Mouse (Mus musculus) hindbrain, embryonic 16.5 days (tissue): Measurements from ENCODE around the gene Prpf8. TPM values are rescaled to one million over a fixed set of nuclear protein-coding genes. Genes with fewer than 3 reads are reported as not detected.

Experiments
- ATAC-seq: fragments of 200-750 bp; cut with Nextera tagmentation; 2 replicates; pipeline ENCODE4 v1.8.0; 2017; ENCODE audit warnings: moderate TSS enrichment, moderate library complexity
- H3K27ac ChIP-seq: fragments of 300-500 bp; sonication (generic); 2 replicates; pipeline ENCODE4 v1.5.1; 2014; ENCODE audit warnings: low read depth, mild to moderate bottlenecking, control low read depth, low read length, moderate library complexity
- H3K27me3 ChIP-seq: fragments of 300-500 bp; sonication (generic); replicated peaks from 2 replicates; pipeline ENCODE4 v1.6.1; 2014; ENCODE audit warnings: low read length; ENCODE audit not compliant: control insufficient read depth, insufficient read depth
- H3K36me3 ChIP-seq: fragments of 300-500 bp; sonication (generic); 2 replicates; pipeline ENCODE4 v1.6.1; 2014; ENCODE audit warnings: mild to moderate bottlenecking, low read length, moderate library complexity, mixed read lengths; ENCODE audit not compliant: control insufficient read depth, insufficient read depth
- H3K4me1 ChIP-seq: fragments of 300-500 bp; sonication (generic); 2 replicates; pipeline ENCODE4 v1.6.1; 2014; ENCODE audit warnings: low read depth, low read length; ENCODE audit not compliant: control insufficient read depth, insufficient read depth
- H3K4me2 ChIP-seq: fragments of 300-500 bp; sonication (generic); 2 replicates; pipeline ENCODE4 v1.6.1; 2014; ENCODE audit warnings: mild to moderate bottlenecking, low read length, control low read depth, moderate library complexity
- H3K4me3 ChIP-seq: fragments of 300-500 bp; sonication (generic); 2 replicates; pipeline ENCODE4 v1.5.1; 2014; ENCODE audit warnings: mild to moderate bottlenecking, low read length, control low read depth, moderate library complexity
- H3K9ac ChIP-seq: fragments of 300-500 bp; sonication (generic); 2 replicates; pipeline ENCODE4 v1.6.1; 2014; ENCODE audit warnings: low read depth, mild to moderate bottlenecking, control low read depth, low read length, moderate library complexity
- H3K9me3 ChIP-seq: fragments of 300-500 bp; sonication (generic); 2 replicates; pipeline ENCODE4 v1.6.1; 2014; ENCODE audit warnings: mild to moderate bottlenecking, low read length, moderate library complexity; ENCODE audit not compliant: control insufficient read depth
- WGBS: fragments of 180-500 bp; shearing (Covaris S2); extraction: QIAGEN DNeasy Blood & Tissue Kit; methylation state at CpG from one replicate; pipeline ENCODE4 v1.1.7; 2014; 5-methylcytosine and 5-hydroxymethylcytosine counted together
- polyA plus RNA-seq: library from polyadenylated mRNA; unstranded; fragments of >200 nt; fragmentation: Nextera tagmentation; extraction: Ambion mirVana; gene quantifications from 2 replicates; pipeline ENCODE4 v1.2.1, GENCODE M21; 2015

Prpf8 gene
- polyA plus RNA-seq, 1 experiment from 2014 or later = 38.8 TPM

GRCm38 (mm10) chr11:75456440-75456871, 30.2 kb upstream of the Prpf8 start:
- Histone ChIP-seq H3K4me3 (no peak overlapping the region), H3K4me1 (peaks cover 25% of the 10 kb centered on the region), H3K27me3 (no peaks in the 10 kb centered on the region), H3K9me3 (no peaks in the 10 kb centered on the region), H3K9ac (no peak overlapping the region), H3K36me3 (no peaks in the 10 kb centered on the region), H3K4me2 (no peak overlapping the region), H3K27ac (no peak overlapping the region)
- whole genome bisulfite sequencing = 86% methylated on average over 7 of the region's 7 CpGs
- no peak for ATAC-seq

- Histone ChIP-seq H3K27me3 (no peaks in the 10 kb centered on the region), H3K9me3 (no peaks in the 10 kb centered on the region), H3K9ac (no peak overlapping the region), H3K4me2 (no peak overlapping the region), H3K36me3 (no peaks in the 10 kb centered on the region), H3K4me1 (peaks cover 36% of the 10 kb centered on the region), H3K27ac (no peak overlapping the region), H3K4me3 (no peak overlapping the region)
- 9% methylated on average over 3 of the region's 3 CpGs for WGBS
- no peak for ATAC-seq
Observed at GRCm38 (mm10) chr11:75458169-75458568, 28.4 kb upstream of the Prpf8 start.

- no peak for ATAC-seq
- Histone ChIP-seq H3K9ac (no peak overlapping the region), H3K4me3 (no peak overlapping the region), H3K4me2 (no peak overlapping the region), H3K36me3 (no peaks in the 10 kb centered on the region), H3K4me1 (peaks cover 35% of the 10 kb centered on the region), H3K27me3 (no peaks in the 10 kb centered on the region), H3K9me3 (no peaks in the 10 kb centered on the region), H3K27ac (no peak overlapping the region)
- 80% methylated on average over 8 of the region's 8 CpGs for WGBS
Observed at GRCm38 (mm10) chr11:75458628-75459041, 28.0 kb upstream of the Prpf8 start.

GRCm38 (mm10) chr11:75459141-75459711, 27.4 kb upstream of the Prpf8 start:
- H3K4me2 ChIP-seq = no peak overlapping the region
- no peak for ATAC-seq

GRCm38 (mm10) chr11:75459751-75460102, 26.9 kb upstream of the Prpf8 start:
- no peak for ATAC-seq
- peaks cover 29% of the 10 kb centered on the region for H3K4me1 ChIP-seq
- WGBS = 34% methylated on average over 5 of the region's 5 CpGs
- no peaks in the 10 kb centered on the region for H3K9me3 ChIP-seq
- H3K36me3 ChIP-seq = no peaks in the 10 kb centered on the region
- peak overlapping the region; percentile 86; the same call in 1 of the 2 replicates for H3K4me3 ChIP-seq
- no peaks in the 10 kb centered on the region for H3K27me3 ChIP-seq
- H3K4me2 ChIP-seq = peak overlapping the region; percentile 76
- peak overlapping the region; percentile 41; the same call in 1 of the 2 replicates for H3K9ac ChIP-seq
- H3K27ac ChIP-seq = peak overlapping the region; percentile 82

More at GRCm38 (mm10) chr11:75459141-75459711, 27.4 kb upstream of the Prpf8 start:
- H3K27me3 ChIP-seq = no peaks in the 10 kb centered on the region
- H3K9ac ChIP-seq = no peak overlapping the region
- H3K27ac ChIP-seq = no peak overlapping the region
- 77% methylated on average over 5 of the region's 5 CpGs for WGBS
- no peak overlapping the region for H3K4me3 ChIP-seq
- H3K36me3 ChIP-seq = no peaks in the 10 kb centered on the region
- no peaks in the 10 kb centered on the region for H3K9me3 ChIP-seq
- H3K4me1 ChIP-seq = peaks cover 30% of the 10 kb centered on the region

GRCm38 (mm10) chr11:75460103-75460843, 26.3 kb upstream of the Prpf8 start:
- peak; percentile 24 for ATAC-seq
- 2% methylated on average over 19 of the region's 19 CpGs for WGBS
- peaks cover 3% of the 10 kb centered on the region for H3K36me3 ChIP-seq

GRCm38 (mm10) chr11:75460844-75461742, 25.5 kb upstream of the Prpf8 start, which contains the start of gene Tlcd2:
Gene Tlcd2, plus strand, starts transcription at chr11:75461715.
- Histone ChIP-seq H3K36me3 (peaks cover 10% of the 10 kb centered on the region), H3K9ac (peak within 1 kb of the TSS; percentile 86), H3K9me3 (no peaks in the 10 kb centered on the region), H3K27ac (peak within 1 kb of the TSS; percentile 82), H3K27me3 (no peaks in the 10 kb centered on the region), H3K4me3 (peak within 1 kb of the TSS; percentile 86), H3K4me1 (peaks cover 23% of the 10 kb centered on the region), H3K4me2 (peak within 1 kb of the TSS; percentile 78)
- under 1% methylated on average over 46 of the region's 46 CpGs for WGBS
- ATAC-seq = peak; percentile 97

More at GRCm38 (mm10) chr11:75460103-75460843, 26.3 kb upstream of the Prpf8 start:
- H3K4me3 ChIP-seq = peak overlapping the region; percentile 86
- H3K4me1 ChIP-seq = peaks cover 23% of the 10 kb centered on the region
- peak overlapping the region; percentile 82 for H3K27ac ChIP-seq
- H3K4me2 ChIP-seq = peak overlapping the region; percentile 76
- peak overlapping the region; percentile 55 for H3K9ac ChIP-seq
- H3K27me3 ChIP-seq = no peaks in the 10 kb centered on the region
- H3K9me3 ChIP-seq = no peaks in the 10 kb centered on the region

- Histone ChIP-seq H3K27me3 (no peaks in the 10 kb centered on the region), H3K27ac (peak overlapping the region; percentile 73), H3K4me3 (peak overlapping the region; percentile 86), H3K4me1 (peaks cover 23% of the 10 kb centered on the region), H3K36me3 (peaks cover 10% of the 10 kb centered on the region), H3K9me3 (no peaks in the 10 kb centered on the region), H3K4me2 (peak overlapping the region; percentile 78), H3K9ac (peak overlapping the region; percentile 86)
- 2% methylated on average over 28 of the region's 30 CpGs for WGBS
- ATAC-seq = peak; percentile 31
Observed at GRCm38 (mm10) chr11:75461743-75462252, 24.8 kb upstream of the Prpf8 start.
